Mouse (Mus musculus) E14TG2a.4 (cell line): ENCODE data around the gene Oit3.

Experiments
- CTCF ChIP-seq: conservative IDR thresholded peaks from 2 replicates; pipeline ENCODE4 v1.5.1; 2014; ENCODE audit warnings: low read length
- NANOG ChIP-seq: IDR thresholded peaks from 2 replicates; pipeline ENCODE4 v1.6.1; 2014; ENCODE audit warnings: borderline replicate concordance, low read length, mixed read lengths

GRCm38 (mm10) chr10:59413711-59414110 lies 27.9 kb downstream of the Oit3 start:
- TF ChIP-seq CTCF (peak; percentile 80), NANOG (no peak)
